Mouse (Mus musculus): ENCODE measurements around the gene Ebf1. TPM values are rescaled to one million over a fixed set of nuclear protein-coding genes. Genes with fewer than 3 reads are reported as not detected.

The Ebf1 gene
- polyA plus RNA-seq, 1 experiment from 2014 or later, result 8.8 TPM

DNA sequence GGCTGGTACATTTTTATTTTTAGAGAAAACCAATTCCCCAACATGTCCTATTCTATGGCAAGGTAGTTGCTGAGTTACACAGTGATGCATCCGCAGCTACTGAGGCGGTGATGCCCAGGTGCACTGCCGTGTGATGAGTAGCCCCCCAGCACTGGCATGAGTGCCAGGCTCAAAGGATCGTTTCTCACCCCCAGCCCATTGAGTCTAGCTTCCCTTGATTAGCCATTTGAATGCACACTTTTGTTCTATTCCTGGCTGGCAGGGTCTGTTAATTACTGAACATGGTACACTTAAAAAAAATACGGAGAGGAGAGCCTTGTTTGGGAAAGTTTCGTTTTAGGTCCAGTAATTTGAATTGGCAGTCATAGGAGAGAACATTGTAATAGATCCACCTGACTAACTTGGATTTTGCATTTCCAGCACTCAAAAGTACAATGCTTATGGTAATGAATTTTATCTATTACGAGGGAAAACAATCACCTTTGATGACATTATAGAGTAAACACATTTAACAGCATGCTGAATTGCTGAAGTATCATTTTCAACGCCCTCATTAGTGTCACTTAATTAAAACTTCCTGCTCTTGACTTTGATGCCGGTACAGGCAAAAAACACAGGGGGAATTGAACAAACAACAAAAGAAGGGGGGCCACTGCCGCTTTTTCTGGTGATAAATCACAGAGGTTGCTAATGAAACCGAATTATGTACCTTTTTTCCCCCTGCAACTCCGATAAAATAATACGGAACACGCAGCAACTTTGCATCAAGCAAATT is 167.3 kb downstream of the Ebf1 start:
- H3K9me3 ChIP-seq (ENCODE audit: low read length), result no peaks in the 10 kb centered on the region
- no peaks in the 10 kb centered on the region for H3K27me3 ChIP-seq (replicated peaks; ENCODE audit: insufficient read depth, low read length)
- H3K27ac ChIP-seq (ENCODE audit: low read length), result no peak overlapping the region
- H3K4me1 ChIP-seq (ENCODE audit: insufficient read depth, low read depth, low read length), result no peaks in the 10 kb centered on the region
- ATAC-seq, result no peak
- DNase-seq (ENCODE audit: low spot score), result no peak
- no peak overlapping the region for H3K4me2 ChIP-seq (replicated peaks; ENCODE audit: low read depth, low read length)
- 69% methylated on average over 14 of the region's 14 CpGs for WGBS
- H3K36me3 ChIP-seq (ENCODE audit: insufficient read depth, low read length), result no peaks in the 10 kb centered on the region
- H3K4me3 ChIP-seq (ENCODE audit: low read depth, low read length), result no peak overlapping the region
- TF ChIP-seq CTCF (IDR thresholded peaks at IDR 0.05) (no peak), EP300 (IDR thresholded peaks at IDR 0.05) (no peak)
- H3K9ac ChIP-seq (replicated peaks; ENCODE audit: low read depth), result no peak overlapping the region

GRCm38 (mm10) chr11:44785063-44785462 is 167.9 kb downstream of the Ebf1 start:
- no peak for TF ChIP-seq EP300 (IDR thresholded peaks at IDR 0.05)
- no peak for TF ChIP-seq CTCF (IDR thresholded peaks at IDR 0.05)
- Histone ChIP-seq H3K4me1 (ENCODE audit: insufficient read depth, low read depth, low read length) (no peaks in the 10 kb centered on the region), H3K27me3 (replicated peaks; ENCODE audit: insufficient read depth, low read length) (no peaks in the 10 kb centered on the region), H3K27ac (ENCODE audit: low read length) (no peak overlapping the region), H3K4me3 (ENCODE audit: low read depth, low read length) (no peak overlapping the region), H3K9me3 (ENCODE audit: low read length) (no peaks in the 10 kb centered on the region), H3K36me3 (ENCODE audit: insufficient read depth, low read length) (no peaks in the 10 kb centered on the region), H3K4me2 (replicated peaks; ENCODE audit: low read depth, low read length) (no peak overlapping the region), H3K9ac (replicated peaks; ENCODE audit: low read depth) (no peak overlapping the region)
- 72% methylated on average over 7 of the region's 7 CpGs for WGBS
- DNase-seq (ENCODE audit: low spot score) (no peak), ATAC-seq (no peak)

DNA sequence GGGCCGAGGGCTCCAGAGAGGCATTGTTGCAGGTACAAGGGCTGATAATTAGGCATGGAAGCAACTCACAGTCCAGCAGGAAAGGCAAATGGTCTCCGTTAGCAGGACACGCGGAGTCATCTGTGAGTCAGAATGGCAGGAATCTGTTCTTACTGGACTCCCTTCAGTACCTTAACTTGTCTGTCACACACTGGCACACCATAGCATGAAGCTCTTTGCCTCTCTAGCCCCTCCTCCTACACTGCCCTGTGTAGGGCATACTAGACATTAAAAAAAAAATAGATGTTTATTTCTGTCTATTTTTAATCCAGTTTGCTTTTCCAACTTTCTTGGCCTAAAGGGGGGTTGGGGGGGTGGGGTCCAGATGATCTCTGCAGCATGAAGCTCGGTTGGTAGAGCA is 168.4 kb downstream of the Ebf1 start:
- Histone ChIP-seq H3K4me2 (replicated peaks; ENCODE audit: low read depth, low read length) (no peak overlapping the region), H3K27ac (ENCODE audit: low read length) (no peak overlapping the region), H3K4me1 (ENCODE audit: insufficient read depth, low read depth, low read length) (no peaks in the 10 kb centered on the region), H3K9me3 (ENCODE audit: low read length) (no peaks in the 10 kb centered on the region), H3K9ac (replicated peaks; ENCODE audit: low read depth) (no peak overlapping the region), H3K27me3 (replicated peaks; ENCODE audit: insufficient read depth, low read length) (no peaks in the 10 kb centered on the region), H3K36me3 (ENCODE audit: insufficient read depth, low read length) (no peaks in the 10 kb centered on the region), H3K4me3 (ENCODE audit: low read depth, low read length) (no peak overlapping the region)
- DNase-seq (ENCODE audit: low spot score) (no peak), ATAC-seq (no peak)
- TF ChIP-seq EP300 (IDR thresholded peaks at IDR 0.05) (no peak), CTCF (IDR thresholded peaks at IDR 0.05) (no peak)
- 80% methylated on average over 5 of the region's 5 CpGs for WGBS

DNA sequence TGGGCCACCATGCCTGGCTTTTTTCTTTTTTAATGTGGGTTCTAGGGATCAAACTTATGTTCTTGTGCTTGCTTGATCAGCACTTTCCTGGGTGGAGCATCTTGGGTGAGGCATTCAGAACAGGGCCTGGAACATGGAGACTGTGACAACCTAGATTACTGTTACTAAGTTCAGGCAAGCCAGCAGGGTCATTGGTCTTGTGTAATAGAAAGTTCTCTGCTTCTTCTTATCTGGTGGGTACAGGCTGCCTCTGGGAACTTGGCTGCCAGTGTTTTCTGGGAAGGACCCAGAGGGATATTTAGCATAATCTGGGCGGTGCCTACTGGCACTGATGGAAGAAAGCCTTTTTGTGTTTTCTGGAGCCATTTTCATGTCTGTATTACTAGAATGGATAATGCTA is 170.9 kb downstream of the Ebf1 start:
- Histone ChIP-seq H3K27ac (ENCODE audit: low read length) (no peak overlapping the region), H3K4me2 (replicated peaks; ENCODE audit: low read depth, low read length) (no peak overlapping the region), H3K4me3 (ENCODE audit: low read depth, low read length) (no peak overlapping the region), H3K27me3 (replicated peaks; ENCODE audit: insufficient read depth, low read length) (no peaks in the 10 kb centered on the region), H3K4me1 (ENCODE audit: insufficient read depth, low read depth, low read length) (no peaks in the 10 kb centered on the region), H3K9me3 (ENCODE audit: low read length) (no peaks in the 10 kb centered on the region), H3K36me3 (ENCODE audit: insufficient read depth, low read length) (no peaks in the 10 kb centered on the region), H3K9ac (replicated peaks; ENCODE audit: low read depth) (no peak overlapping the region)
- DNase-seq (ENCODE audit: low spot score), result no peak
- WGBS, result 84% methylated on average over 1 of the region's 1 CpGs
- no peak for TF ChIP-seq CTCF (IDR thresholded peaks at IDR 0.05)
- TF ChIP-seq EP300 (IDR thresholded peaks at IDR 0.05), result no peak
- no peak for ATAC-seq

DNA sequence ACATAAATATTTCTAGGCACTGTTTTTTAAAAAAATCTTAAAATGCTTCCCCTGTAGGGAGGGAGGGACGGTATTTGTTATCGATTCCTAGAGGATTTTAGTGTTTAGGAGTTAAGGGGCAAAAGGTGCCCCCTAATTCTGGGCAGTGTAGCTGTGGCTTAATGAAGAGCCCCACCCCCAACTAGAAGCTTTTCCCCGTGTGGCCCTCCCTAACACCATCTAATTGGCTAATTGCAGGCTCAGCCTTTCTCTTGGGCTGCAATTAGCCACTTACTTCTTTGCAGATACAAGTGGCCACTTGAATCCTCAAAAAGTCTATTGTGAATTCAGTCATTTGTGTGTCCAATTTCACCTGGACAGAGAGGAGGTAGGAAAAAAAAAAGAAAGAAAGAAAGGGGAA is 175.7 kb downstream of the Ebf1 start:
- H3K36me3 ChIP-seq (ENCODE audit: insufficient read depth, low read length), result no peaks in the 10 kb centered on the region
- WGBS, result 27% methylated on average over 3 of the region's 3 CpGs
- H3K4me1 ChIP-seq (ENCODE audit: insufficient read depth, low read depth, low read length), result no peaks in the 10 kb centered on the region
- no peak overlapping the region for H3K4me2 ChIP-seq (replicated peaks; ENCODE audit: low read depth, low read length)
- H3K9ac ChIP-seq (replicated peaks; ENCODE audit: low read depth), result no peak overlapping the region
- ATAC-seq, result no peak
- no peaks in the 10 kb centered on the region for H3K9me3 ChIP-seq (ENCODE audit: low read length)
- H3K27ac ChIP-seq (ENCODE audit: low read length), result no peak overlapping the region
- no peaks in the 10 kb centered on the region for H3K27me3 ChIP-seq (replicated peaks; ENCODE audit: insufficient read depth, low read length)
- TF ChIP-seq CTCF (IDR thresholded peaks at IDR 0.05) (no peak), EP300 (IDR thresholded peaks at IDR 0.05) (no peak)
- no peak for DNase-seq (ENCODE audit: low spot score)
- H3K4me3 ChIP-seq (ENCODE audit: low read depth, low read length), result no peak overlapping the region

DNA sequence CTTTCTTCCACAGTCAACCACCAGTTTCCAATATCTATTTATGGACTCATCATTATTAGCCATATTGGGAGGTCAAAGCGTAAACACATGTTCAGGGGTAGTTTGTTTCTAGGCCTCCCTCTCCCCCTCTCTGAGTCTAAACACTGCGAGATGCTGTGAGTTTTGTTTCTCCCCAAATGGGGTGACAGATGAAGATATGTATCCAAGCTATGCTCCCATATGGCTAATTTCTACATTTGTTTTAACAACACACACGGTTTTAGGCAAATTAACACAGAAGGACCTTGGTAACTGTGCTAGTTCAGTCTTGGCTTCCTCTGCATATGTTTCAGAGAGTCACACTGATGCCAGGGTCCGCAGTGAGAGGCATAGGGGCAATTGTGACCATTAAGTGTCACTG is 177.8 kb downstream of the Ebf1 start:
- no peaks in the 10 kb centered on the region for H3K36me3 ChIP-seq (ENCODE audit: insufficient read depth, low read length)
- H3K27me3 ChIP-seq (replicated peaks; ENCODE audit: insufficient read depth, low read length), result no peaks in the 10 kb centered on the region
- H3K4me2 ChIP-seq (replicated peaks; ENCODE audit: low read depth, low read length), result no peak overlapping the region
- H3K4me1 ChIP-seq (ENCODE audit: insufficient read depth, low read depth, low read length), result no peaks in the 10 kb centered on the region
- WGBS, result 81% methylated on average over 4 of the region's 4 CpGs
- H3K9ac ChIP-seq (replicated peaks; ENCODE audit: low read depth), result no peak overlapping the region
- DNase-seq (ENCODE audit: low spot score), result no peak
- H3K4me3 ChIP-seq (ENCODE audit: low read depth, low read length), result no peak overlapping the region
- no peak overlapping the region for H3K27ac ChIP-seq (ENCODE audit: low read length)
- no peak for ATAC-seq
- H3K9me3 ChIP-seq (ENCODE audit: low read length), result no peaks in the 10 kb centered on the region
- TF ChIP-seq CTCF (IDR thresholded peaks at IDR 0.05) (no peak), EP300 (IDR thresholded peaks at IDR 0.05) (no peak)
